Mouse (Mus musculus) liver, adult 2 months (tissue): ENCODE data around the gene Olfr1500.
"Not testable (repeated sequence)": the region's sequence is repeated elsewhere in the genome, so short reads cannot be mapped to it uniquely, and the experiment has no call there.

Experiments used
- CTCF ChIP-seq: fragments of 200-500 bp; IDR thresholded peaks from 2 replicates; pipeline ENCODE4 v1.5.1; 2011; ENCODE audit warnings: low read depth, low read length, control low read depth
- POLR2A ChIP-seq: fragments of 200-500 bp; IDR thresholded peaks from 2 replicates; pipeline ENCODE4 v1.6.1; 2011; ENCODE audit warnings: low read length, control low read depth; ENCODE audit not compliant: insufficient read depth; ENCODE audit errors: extremely low read depth

- not testable (repeated sequence) for TF ChIP-seq CTCF, POLR2A
Measured at GRCm38 (mm10) chr19:13850592-13850991, 20.3 kb upstream of the Olfr1500 start, which contains the start of gene Olfr1501.
